Mouse (Mus musculus) activated CD4-positive, CD25-positive, alpha-beta regulatory T cell, adult 4 months (primary cell): ENCODE results near the gene Brms1l. TPM values are rescaled to one million over a fixed set of nuclear protein-coding genes. Genes with fewer than 3 reads are reported as not detected.

Source experiments
- ATAC-seq: one replicate; pipeline ENCODE4 v1.8.0; 2017
- polyA plus RNA-seq, 2 experiments: library from polyadenylated mRNA; unstranded; fragments of 100-300 nt; shearing (Covaris generic); gene quantifications; one replicate each; pipeline ENCODE4 v1.2.1; 2017

Gene Brms1l
- polyA plus RNA-seq, 2 experiments from 2014 or later: 13.1 to 13.2 TPM

DNA sequence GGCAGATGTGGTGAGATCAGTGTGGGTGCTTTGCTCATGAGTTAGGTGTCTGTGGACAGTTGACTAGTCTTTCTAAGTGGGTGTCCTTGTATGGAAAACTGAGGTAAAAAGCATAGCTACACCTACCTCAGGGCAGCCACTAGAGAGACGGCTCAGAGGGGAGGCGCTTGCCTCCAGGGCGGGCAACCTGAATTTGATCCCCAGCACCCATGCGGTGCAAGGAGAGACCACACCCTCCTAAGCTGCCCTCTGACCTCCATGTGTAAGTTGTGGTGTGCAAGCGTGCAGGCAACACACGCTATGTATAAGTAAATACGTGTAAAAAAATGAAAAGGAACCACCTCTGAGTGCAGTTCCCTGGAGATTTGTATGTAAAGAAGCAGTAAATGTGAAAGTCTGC, 24.5 kb downstream of the Brms1l start:
- no peak for ATAC-seq

DNA sequence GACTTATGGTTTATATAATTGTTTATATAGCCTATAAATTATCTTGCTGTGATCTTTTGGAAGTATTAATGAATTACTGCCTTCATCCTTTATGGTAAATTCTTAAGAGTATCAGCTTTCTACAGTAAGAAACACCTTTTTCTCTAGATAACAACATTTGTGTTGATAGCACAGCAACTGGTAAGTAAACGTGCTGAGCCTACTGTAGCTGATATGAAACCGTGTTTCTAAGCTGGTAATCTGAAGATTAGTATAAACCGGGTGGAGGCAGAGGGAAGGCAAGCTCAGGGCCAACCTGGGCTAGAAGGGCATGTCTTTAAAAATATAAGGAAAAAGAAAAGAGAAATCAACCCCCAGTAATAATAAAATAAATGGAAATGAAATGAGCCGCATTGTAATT, 31.6 kb downstream of the Brms1l start:
- ATAC-seq: no peak

DNA sequence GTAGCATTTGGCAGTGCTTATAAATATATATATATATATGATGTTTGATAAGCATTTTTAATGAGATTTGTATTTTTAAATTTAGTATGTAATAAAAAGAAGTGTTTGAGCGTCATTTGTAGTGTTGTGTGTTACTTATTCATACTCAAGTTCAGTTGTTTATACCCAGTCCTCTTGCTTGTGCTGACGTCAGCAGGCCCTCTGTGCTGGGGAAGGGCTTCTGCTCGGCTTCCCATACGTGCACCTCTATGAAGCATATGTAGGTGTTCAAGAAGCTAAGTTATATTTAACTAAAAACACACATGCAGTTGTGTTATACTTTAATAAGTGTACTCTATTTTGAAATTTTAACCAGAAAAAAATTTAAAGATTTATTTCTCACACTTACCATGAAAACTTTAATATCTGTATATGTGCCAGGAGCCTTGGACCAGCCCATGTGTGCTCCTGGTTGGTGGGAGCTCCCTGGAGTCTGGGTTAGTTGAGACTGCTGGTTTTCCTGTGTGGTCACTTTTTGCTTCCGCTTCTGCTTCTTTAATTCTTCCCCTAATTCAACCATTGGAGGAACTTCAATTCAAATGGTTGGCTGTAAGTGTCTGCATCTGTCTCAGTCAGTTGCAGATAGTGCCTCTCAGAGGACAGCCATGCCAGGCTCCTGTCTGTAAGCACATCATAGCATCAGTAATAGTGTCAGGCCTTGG, 33.6 kb downstream of the Brms1l start:
- ATAC-seq: no peak

DNA sequence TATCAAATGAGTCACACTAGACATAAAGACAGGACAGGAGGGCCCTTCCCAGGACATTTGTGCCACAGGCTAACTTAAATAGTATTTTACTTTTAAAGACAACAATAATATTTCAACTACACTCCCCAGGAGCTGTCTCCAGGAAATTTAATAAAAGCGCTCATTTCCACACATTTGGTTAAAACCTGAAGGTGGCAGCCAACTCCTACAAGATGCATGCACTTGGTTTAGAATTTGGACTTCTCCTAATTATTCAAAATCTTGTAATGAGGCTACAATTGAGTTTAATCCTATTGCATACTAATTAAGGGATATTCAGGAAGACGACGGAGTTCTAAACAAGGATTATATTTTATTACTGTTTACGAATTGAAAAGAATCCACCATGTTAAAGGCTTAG, 49.3 kb downstream of the Brms1l start:
- ATAC-seq: no peak

DNA sequence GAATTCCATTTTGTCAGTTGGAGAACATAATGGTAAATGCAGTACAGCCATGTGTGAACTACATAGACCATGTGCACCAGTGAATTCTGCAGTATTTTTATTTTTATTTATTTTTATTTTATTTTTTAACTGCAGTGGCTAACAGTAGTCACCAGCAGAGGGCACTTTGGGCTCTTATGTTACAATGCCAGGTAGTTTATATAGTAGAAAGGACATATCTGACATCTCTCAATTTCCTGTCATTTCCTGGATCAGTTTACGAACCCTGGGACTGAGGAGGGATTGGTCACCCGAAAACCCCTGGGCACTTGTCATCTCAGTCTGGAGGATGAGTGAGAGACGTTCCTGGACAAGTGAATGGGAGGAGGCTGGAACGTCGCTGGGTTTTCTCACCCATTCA, 52.4 kb downstream of the Brms1l start:
- ATAC-seq: no peak

DNA sequence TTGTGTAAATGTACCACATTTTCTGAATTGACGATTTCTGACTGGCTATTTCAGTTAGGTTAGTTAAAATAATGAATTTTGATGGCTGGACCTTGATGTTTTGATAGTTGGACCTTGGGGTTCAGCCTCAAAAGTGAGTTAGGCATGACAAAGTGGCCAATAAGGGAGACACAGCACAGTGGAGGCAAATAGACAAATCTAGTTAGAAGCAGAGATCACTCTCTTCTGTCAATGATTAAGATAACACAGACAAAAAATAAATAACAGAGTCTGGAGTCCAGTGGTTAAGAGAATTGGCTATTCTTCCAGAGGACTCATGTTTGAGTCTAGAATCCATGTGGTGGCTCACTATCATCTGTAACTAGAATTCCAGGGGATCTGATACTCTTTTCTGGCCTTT, 68.7 kb downstream of the Brms1l start:
- ATAC-seq: no peak

DNA sequence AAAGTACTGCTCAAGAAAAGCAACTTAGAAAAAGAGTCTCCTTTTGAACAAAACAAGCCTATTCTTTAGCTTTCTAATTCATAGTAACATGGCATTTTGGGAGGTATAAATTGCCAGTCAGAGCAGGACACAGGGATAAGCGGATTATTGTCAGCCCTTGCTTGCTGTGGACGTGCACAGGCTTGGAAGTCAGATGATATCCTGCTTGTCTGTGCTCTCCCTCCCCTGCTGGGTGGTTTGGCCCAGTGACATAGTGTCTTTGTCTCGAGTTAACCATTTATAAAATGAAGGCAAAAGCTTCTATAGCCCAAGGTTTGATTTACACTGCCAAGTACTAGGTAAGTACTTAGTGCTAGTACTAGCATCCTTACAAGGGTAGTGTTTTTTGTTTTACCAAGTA, 76.0 kb downstream of the Brms1l start:
- ATAC-seq: no peak

DNA sequence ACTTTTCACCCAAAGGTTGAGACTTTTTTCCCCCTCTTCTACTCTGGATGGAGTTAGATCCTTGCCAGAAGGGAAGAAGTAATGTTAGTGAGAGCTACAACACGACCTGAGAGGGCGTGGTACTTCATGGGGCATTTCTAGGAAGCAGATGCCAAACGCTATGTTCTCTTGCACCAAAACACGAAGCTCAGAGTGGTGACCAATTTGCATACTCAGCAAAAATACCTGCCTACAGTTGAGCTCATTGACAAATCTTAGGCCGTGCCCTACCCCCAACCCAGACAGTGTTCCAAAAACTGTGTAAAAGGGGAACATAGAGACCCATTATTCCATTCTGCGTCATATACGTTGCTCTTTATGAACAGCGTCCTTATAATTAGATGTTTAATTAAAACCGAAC, 77.1 kb downstream of the Brms1l start:
- no peak for ATAC-seq

DNA sequence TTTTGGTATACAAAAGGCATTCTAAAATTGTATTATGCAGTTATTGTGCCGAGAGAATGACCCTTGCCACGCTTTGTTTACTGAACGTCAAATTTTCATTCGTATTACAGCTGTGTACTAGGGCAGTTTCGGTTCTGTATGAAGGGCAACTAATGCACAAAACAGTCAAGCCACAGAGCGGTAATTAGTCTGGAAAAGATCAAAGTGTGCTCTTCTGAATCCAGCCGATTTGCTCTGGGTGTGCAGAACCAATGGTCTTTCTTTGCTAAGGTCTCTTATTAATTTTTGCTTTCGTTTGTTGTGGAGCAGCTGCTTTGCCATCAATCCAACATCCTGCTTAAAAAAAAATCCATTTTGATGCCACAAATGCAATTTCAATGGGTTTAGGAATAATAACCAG, 80.1 kb downstream of the Brms1l start:
- no peak for ATAC-seq

DNA sequence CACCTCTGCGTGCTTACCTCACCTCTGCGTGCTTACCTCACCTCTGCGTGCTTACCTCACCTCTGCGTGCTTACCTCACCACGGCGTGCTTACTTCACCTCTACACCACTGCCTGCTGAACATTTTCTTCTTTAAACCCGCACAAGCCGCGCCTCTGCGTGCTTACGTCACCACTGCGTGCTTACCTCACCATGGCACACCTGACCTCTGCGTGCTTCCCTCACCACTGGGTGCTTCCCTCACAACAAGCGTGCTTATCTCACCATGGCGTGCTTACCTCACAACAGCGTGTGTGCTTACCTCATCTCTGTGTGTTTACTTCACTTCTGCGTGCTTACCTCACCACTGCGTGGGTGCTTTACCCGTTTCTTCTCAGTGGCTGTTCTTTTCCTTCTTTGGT, 80.9 kb downstream of the Brms1l start:
- ATAC-seq: no peak

Other genes starting within 250 kb of the Brms1l start
- gene Insm2, start 236.9 kb upstream of the Brms1l start, polyA plus RNA-seq: under 1 TPM in 1 of 2 experiments, not detected in 1; 0.12 TPM
- gene Ralgapa1, start 15.2 kb upstream of the Brms1l start, polyA plus RNA-seq: 10 to 100 TPM; 11.9 to 13.6 TPM